Mouse (Mus musculus) stomach, postnatal 0 days (tissue): Measurements from ENCODE around the gene Id2. TPM values are rescaled to one million over a fixed set of nuclear protein-coding genes. Genes with fewer than 3 reads are reported as not detected.

Source experiments
- ATAC-seq: fragments of 200-750 bp; cut with Nextera tagmentation; 2 replicates; pipeline ENCODE4 v1.8.0; 2017; ENCODE audit not compliant: low FRiP score, low TSS enrichment
- DNase-seq: peaks from one replicate; pipeline ENCODE4 v3.0.0-alpha.2; 2016; ENCODE audit warnings: low spot score
- H3K27ac ChIP-seq: fragments of 300-500 bp; sonication (generic); replicated peaks from 2 replicates; pipeline ENCODE4 v1.5.1; 2014; ENCODE audit warnings: mild to moderate bottlenecking, control low read depth
- H3K27me3 ChIP-seq: fragments of 300-500 bp; sonication (generic); 2 replicates; pipeline ENCODE4 v1.6.1; 2014; ENCODE audit warnings: low read length; ENCODE audit not compliant: control insufficient read depth, insufficient read depth
- H3K36me3 ChIP-seq: fragments of 300-500 bp; sonication (generic); 2 replicates; pipeline ENCODE4 v1.6.1; 2014; ENCODE audit warnings: low read length, mixed read lengths; ENCODE audit not compliant: control insufficient read depth, insufficient read depth
- H3K4me1 ChIP-seq: fragments of 300-500 bp; sonication (generic); replicated peaks from 2 replicates; pipeline ENCODE4 v1.6.1; 2014; ENCODE audit warnings: antibody characterized with exemption; ENCODE audit not compliant: control insufficient read depth, insufficient read depth
- H3K4me2 ChIP-seq: fragments of 300-500 bp; sonication (generic); replicated peaks from 2 replicates; pipeline ENCODE4 v1.6.1; 2014; ENCODE audit warnings: low read depth, mild to moderate bottlenecking, control low read depth, moderate library complexity
- H3K4me3 ChIP-seq: fragments of 300-500 bp; sonication (generic); 2 replicates; pipeline ENCODE4 v1.5.1; 2014; ENCODE audit warnings: low read depth, low read length, control low read depth
- H3K9ac ChIP-seq: fragments of 300-500 bp; sonication (generic); 2 replicates; pipeline ENCODE4 v1.6.1; 2014; ENCODE audit warnings: mild to moderate bottlenecking, low read length, control low read depth, mixed read lengths
- H3K9me3 ChIP-seq: fragments of 300-500 bp; sonication (generic); 2 replicates; pipeline ENCODE4 v1.6.1; 2016; ENCODE audit warnings: low read length; ENCODE audit not compliant: control insufficient read depth
- CTCF ChIP-seq: IDR thresholded peaks from 2 replicates; pipeline ENCODE4 v1.5.1; 2016; ENCODE audit warnings: antibody characterized with exemption, low read depth, mild to moderate bottlenecking, moderate library complexity
- EP300 ChIP-seq: optimal IDR thresholded peaks from 2 replicates; pipeline ENCODE3; 2016; ENCODE audit warnings: antibody characterized with exemption
- WGBS: fragments of 180-500 bp; shearing (Covaris S2); extraction: QIAGEN DNeasy Blood & Tissue Kit; methylation state at CpG from one replicate; pipeline ENCODE4 v1.1.7; 2014; 5-methylcytosine and 5-hydroxymethylcytosine counted together
- polyA plus RNA-seq: library from polyadenylated mRNA; unstranded; fragments of >200 nt; fragmentation: Nextera tagmentation; extraction: Ambion mirVana; gene quantifications from 2 replicates; pipeline ENCODE4 v1.2.1, GENCODE M21; 2015

Gene Id2
- polyA plus RNA-seq, 1 experiment from 2014 or later: 315 TPM

DNA sequence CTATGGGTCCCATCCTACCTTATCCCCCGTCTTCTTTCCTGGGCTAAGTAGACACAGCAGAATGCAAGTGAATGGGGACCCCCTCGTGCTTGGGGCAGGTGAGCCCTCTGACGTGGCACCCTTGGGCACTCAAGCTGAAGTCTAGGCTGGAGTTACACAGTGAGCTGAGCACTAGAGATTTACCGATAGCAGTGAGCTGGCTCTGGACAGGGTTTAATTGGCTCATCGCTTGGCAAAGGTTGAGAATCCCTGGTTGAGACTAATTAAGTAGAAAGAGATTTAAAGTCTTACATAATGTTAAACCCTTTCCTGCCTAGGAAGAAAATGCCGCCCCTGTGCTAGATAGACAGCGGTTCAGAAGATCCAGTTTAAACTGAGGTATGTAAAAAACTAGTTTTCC is 36.0 kb downstream of the Id2 start:
- H3K36me3 ChIP-seq: peaks cover 10% of the 10 kb centered on the region
- no peak overlapping the region for H3K4me2 ChIP-seq
- no peak overlapping the region for H3K4me3 ChIP-seq
- no peak overlapping the region for H3K9ac ChIP-seq
- TF ChIP-seq EP300: no peak
- no peak for TF ChIP-seq CTCF
- H3K27me3 ChIP-seq: no peaks in the 10 kb centered on the region
- 89% methylated on average over 7 of the region's 7 CpGs for WGBS
- no peaks in the 10 kb centered on the region for H3K4me1 ChIP-seq
- no peak overlapping the region for H3K27ac ChIP-seq
- DNase-seq (no peak), ATAC-seq (no peak)
- H3K9me3 ChIP-seq: no peaks in the 10 kb centered on the region

DNA sequence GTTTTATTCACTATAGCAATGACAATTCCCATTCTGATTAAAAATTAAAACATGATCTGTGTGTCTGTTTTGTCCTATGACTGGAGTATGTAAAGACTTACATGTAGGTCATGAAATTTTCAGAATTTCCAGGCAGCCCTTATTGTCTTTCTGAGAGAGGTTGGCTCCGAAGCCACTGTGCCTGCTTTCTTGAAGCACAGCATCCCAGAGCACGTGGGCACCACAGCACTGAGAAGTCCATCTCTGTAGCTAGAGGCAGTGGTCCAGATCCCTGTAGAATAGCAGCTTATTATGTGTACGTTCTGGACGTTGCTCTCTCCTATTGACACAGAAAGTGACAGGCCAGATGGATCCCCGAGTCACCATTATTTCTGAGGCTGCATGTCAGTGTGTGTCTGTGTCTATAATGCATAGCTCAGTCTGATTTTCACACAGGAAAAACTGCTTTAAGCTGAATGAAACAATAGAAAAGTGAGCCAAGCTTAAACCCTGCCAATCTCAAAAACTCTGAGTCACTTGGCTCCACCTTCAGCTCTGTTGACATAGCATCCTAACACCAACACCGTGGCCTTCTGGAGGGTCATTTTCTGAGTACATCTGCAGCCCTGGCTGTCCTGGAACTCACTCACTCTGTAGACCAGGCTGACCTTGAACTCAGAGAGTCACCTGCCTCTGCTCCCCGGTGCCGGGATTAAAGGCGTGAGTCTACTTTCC is 37.3 kb downstream of the Id2 start:
- peaks cover 10% of the 10 kb centered on the region for H3K36me3 ChIP-seq
- peak; percentile 24 for DNase-seq
- 66% methylated on average over 9 of the region's 9 CpGs for WGBS
- no peak overlapping the region for H3K4me2 ChIP-seq
- H3K9me3 ChIP-seq: no peaks in the 10 kb centered on the region
- H3K27me3 ChIP-seq: no peaks in the 10 kb centered on the region
- H3K4me3 ChIP-seq: no peak overlapping the region
- ATAC-seq: peak; percentile 54; the same call in 1 of the 2 replicates
- H3K4me1 ChIP-seq: no peaks in the 10 kb centered on the region
- no peak overlapping the region for H3K27ac ChIP-seq
- TF ChIP-seq EP300 (no peak), CTCF (no peak)
- H3K9ac ChIP-seq: no peak overlapping the region

DNA sequence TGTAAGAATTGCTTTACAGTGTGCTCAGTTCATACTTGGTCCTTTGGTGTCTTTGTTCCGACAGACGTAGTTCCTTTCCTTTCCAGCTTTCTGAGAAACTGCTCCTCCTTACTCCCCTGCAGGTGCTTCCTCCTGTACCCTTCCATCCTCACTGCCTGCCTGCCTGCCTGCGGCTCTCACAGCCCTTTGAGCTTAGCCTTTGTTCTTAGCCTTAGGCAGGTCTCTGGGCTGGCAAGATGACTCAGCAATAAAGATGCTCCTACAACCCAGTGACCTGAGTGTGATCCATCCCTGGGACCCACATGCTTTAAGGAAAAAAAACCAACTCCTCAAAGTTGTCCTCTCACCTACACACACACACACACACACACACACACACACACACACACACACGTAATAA is 42.0 kb downstream of the Id2 start:
- Histone ChIP-seq H3K4me1 (no peaks in the 10 kb centered on the region), H3K9me3 (no peaks in the 10 kb centered on the region), H3K36me3 (peaks cover 13% of the 10 kb centered on the region), H3K27ac (no peak overlapping the region), H3K27me3 (no peaks in the 10 kb centered on the region), H3K4me3 (no peak overlapping the region), H3K4me2 (no peak overlapping the region), H3K9ac (no peak overlapping the region)
- WGBS: 70% methylated on average over 4 of the region's 4 CpGs
- DNase-seq (no peak), ATAC-seq (no peak)
- no peak for TF ChIP-seq EP300

DNA sequence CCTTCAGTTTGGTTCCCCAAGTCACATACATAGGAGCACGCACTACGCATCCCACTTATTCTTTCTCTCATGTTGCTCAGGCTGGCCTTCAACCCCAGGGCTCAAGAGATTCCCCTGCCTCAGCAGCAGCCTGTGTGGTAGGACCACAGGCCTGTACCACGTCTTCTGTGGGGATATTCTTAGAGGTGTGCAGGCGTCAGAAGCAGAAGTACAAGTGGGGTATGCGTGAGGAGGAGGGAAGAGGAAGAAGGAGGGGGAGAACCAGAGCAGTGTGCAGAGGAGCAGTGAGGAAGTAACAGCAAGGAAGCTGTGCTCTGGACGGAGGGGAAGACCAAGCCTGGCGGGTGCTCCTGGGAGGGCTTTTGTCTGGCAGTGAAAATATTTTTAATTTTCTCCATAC is 42.4 kb downstream of the Id2 start:
- peaks cover 13% of the 10 kb centered on the region for H3K36me3 ChIP-seq
- no peaks in the 10 kb centered on the region for H3K4me1 ChIP-seq
- TF ChIP-seq EP300: no peak
- TF ChIP-seq CTCF: no peak

DNA sequence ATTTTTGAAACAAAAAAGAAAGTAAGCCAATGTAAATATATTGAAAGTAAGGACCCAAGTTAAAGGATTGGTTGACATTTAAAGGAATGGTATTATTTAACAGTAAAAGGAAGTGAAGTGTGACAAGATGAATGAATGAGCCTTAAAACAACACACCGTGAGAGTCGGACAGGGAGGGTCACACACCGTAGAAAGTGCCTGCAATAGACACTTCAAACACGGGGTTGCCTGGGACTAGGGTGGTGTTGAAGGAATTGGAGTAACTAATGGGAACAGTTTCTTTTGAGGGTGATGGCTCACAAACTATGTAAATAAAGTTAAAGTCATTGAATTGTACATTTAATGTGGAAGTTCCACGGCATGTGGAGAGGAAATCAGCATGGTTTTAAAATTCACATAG is 47.7 kb downstream of the Id2 start:
- no peak for ATAC-seq
- 19% methylated on average over 5 of the region's 5 CpGs for WGBS

More for the DNA sequence above, 42.4 kb downstream of the Id2 start:
- no peak overlapping the region for H3K27ac ChIP-seq
- no peak overlapping the region for H3K9ac ChIP-seq
- ATAC-seq (no peak), DNase-seq (no peak)
- H3K27me3 ChIP-seq: no peaks in the 10 kb centered on the region
- H3K9me3 ChIP-seq: no peaks in the 10 kb centered on the region
- no peak overlapping the region for H3K4me2 ChIP-seq
- WGBS: 83% methylated on average over 7 of the region's 7 CpGs
- no peak overlapping the region for H3K4me3 ChIP-seq

DNA sequence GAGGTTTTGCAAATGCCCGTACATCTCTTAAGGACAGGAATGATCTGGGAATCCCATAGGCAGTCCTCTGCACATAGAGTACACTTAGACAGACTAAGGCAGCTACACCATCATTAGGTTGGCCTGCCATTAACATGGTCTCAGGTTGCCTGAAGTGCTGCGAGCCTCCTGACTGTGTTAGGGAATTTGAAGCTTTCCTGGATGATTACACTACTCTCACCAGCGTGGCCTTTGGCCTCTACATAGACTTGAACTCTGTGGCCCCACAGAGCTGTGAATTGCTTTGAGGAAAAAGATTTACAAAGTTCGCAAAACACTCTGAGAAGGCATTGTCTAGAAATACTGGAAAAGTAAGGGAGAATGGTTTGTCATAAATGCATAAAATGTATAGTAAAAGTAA is 52.4 kb downstream of the Id2 start:
- Histone ChIP-seq H3K4me1 (no peaks in the 10 kb centered on the region), H3K9ac (no peak overlapping the region), H3K9me3 (no peaks in the 10 kb centered on the region), H3K4me3 (no peak overlapping the region), H3K27me3 (no peaks in the 10 kb centered on the region), H3K27ac (no peak overlapping the region), H3K36me3 (0 out of 2 replicates have a peak, but pooled peaks cover 6% of the 10 kb centered on the region), H3K4me2 (no peak overlapping the region)
- 79% methylated on average over 4 of the region's 4 CpGs for WGBS
- ATAC-seq (no peak), DNase-seq (no peak)
- TF ChIP-seq EP300: no peak
- TF ChIP-seq CTCF: no peak

More for the DNA sequence above, 47.7 kb downstream of the Id2 start:
- no peak overlapping the region for H3K4me3 ChIP-seq
- no peak overlapping the region for H3K9ac ChIP-seq
- H3K36me3 ChIP-seq: peaks cover 7% of the 10 kb centered on the region; the same call in 1 of the 2 replicates
- TF ChIP-seq CTCF (no peak), EP300 (no peak)
- H3K27me3 ChIP-seq: no peaks in the 10 kb centered on the region
- no peak overlapping the region for H3K27ac ChIP-seq
- no peak for DNase-seq
- no peaks in the 10 kb centered on the region for H3K4me1 ChIP-seq
- H3K4me2 ChIP-seq: no peak overlapping the region
- no peaks in the 10 kb centered on the region for H3K9me3 ChIP-seq
